Mouse (Mus musculus): ENCODE measurements around the gene Sh3bgrl2. TPM values are rescaled to one million over a fixed set of nuclear protein-coding genes. Genes with fewer than 3 reads are reported as not detected.

The Sh3bgrl2 gene
- total and polyA plus RNA-seq, 3 experiments: 2.6 to 10.1 (median 3.7) TPM

DNA sequence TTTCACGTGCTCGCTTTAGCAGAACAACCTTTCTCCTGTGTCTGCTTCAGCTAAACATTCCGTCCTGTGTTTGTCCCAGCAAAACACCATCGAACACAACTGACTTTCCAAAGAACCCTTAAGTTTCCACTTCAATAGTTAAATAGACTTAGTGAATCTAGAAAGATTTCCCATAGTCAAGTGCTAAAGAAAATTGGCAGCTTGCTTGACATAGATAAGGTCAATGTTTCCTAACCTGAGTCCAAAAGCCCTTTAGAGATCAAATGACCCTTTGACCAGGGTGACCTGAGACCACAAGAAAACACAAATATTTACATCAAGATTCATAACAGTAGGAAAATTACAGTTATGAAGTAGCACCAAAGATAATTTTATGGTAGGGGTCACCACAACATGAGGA is 11.2 kb upstream of the Sh3bgrl2 start:
- intact Hi-C loops (cut with DNase I): loop anchor here (5.0 kb wide), 1 partner anchor 45 kb away; no protein-coding TSS in a partner anchor
- no peak for DNase-seq
- Histone ChIP-seq H3K27me3 (ENCODE audit: control insufficient read depth, insufficient read depth, low read length) (no peaks in the 10 kb centered on the region), H3K36me3 (ENCODE audit: control insufficient read depth, insufficient read depth, low read length) (no peaks in the 10 kb centered on the region), H3K27ac (no peak overlapping the region), H3K9ac (ENCODE audit: low read depth, low read length) (no peak overlapping the region), H3K4me3 (no peak overlapping the region), H3K4me1 (ENCODE audit: control insufficient read depth, insufficient read depth, low read length) (peaks cover 3% of the 10 kb centered on the region), H3K79me2 (replicated peaks; ENCODE audit: control insufficient read depth, insufficient read depth, low read length) (no peaks in the 10 kb centered on the region)
- TF ChIP-seq POLR2A (IDR thresholded peaks at IDR 0.05; ENCODE audit: insufficient read depth, low read depth, low read length) (no peak), EP300 (IDR thresholded peaks at IDR 0.05; ENCODE audit: insufficient read depth, low read depth, low read length) (no peak), CTCF (IDR thresholded peaks at IDR 0.05) (no peak)
- WGBS: 92% methylated on average over 4 of the region's 4 CpGs

DNA sequence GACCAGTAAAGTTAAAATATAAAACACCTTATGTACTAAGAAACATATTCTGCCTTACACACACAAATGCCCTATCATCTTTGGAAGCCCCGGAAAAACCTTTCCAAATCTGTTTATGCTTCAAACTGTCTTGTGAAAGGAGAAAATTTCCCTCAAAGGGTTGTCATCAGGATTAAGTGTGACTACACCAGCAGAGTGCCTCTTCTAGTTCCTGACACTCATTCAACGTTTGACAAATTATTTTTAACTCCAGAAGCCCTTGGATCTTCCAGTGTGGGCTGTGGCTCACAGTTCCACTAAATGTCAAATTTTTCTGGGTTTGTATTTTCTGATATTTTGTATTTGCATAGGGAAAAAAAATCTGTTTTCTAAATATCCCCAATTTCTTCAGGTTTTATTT is 10.6 kb upstream of the Sh3bgrl2 start:
- WGBS: 28% methylated on average over 2 of the region's 2 CpGs
- Histone ChIP-seq H3K27me3 (ENCODE audit: control insufficient read depth, insufficient read depth, low read length) (no peaks in the 10 kb centered on the region), H3K9ac (ENCODE audit: low read depth, low read length) (no peak overlapping the region), H3K4me3 (no peak overlapping the region), H3K36me3 (ENCODE audit: control insufficient read depth, insufficient read depth, low read length) (no peaks in the 10 kb centered on the region), H3K27ac (no peak overlapping the region), H3K4me1 (ENCODE audit: control insufficient read depth, insufficient read depth, low read length) (peaks cover 3% of the 10 kb centered on the region), H3K79me2 (replicated peaks; ENCODE audit: control insufficient read depth, insufficient read depth, low read length) (no peaks in the 10 kb centered on the region)
- intact Hi-C loops (cut with DNase I): loop anchor here (5.0 kb wide), 1 partner anchor 45 kb away; no protein-coding TSS in a partner anchor
- no peak for TF ChIP-seq POLR2A (IDR thresholded peaks at IDR 0.05; ENCODE audit: insufficient read depth, low read depth, low read length)
- DNase-seq: no peak

DNA sequence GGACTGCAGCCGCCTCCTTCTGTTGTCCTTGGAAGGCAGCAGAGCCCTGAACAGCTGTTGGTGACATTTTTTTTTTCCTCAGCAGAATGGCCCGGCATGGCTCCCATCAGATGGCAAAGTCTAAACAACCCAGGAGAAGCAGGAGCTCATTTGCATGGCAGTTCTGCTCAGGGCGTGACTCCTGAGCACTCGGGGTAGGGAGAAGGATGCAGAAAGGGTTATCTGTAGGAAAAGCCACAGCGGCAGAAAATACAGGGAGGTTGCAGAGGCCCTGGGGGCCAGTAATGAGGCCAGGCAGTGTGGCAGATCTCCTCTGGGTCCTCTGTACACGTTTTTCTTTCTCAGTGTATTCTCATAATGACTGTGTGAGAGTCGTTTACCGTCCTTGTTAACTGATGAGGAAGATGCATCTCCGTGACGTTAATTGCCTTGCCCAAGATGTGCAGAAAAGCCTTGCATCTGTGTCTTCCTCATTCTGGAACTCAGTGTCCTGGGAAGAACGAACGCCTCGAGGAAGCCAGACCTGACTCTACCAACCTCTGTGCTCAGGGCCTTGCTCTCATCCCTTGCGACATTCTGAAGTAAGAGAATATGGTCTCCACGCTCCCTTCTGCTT is 10.1 kb upstream of the Sh3bgrl2 start:
- WGBS: 55% methylated on average over 15 of the region's 15 CpGs
- DNase-seq: no peak
- Histone ChIP-seq H3K27me3 (ENCODE audit: control insufficient read depth, insufficient read depth, low read length) (no peaks in the 10 kb centered on the region), H3K79me2 (replicated peaks; ENCODE audit: control insufficient read depth, insufficient read depth, low read length) (no peaks in the 10 kb centered on the region), H3K27ac (no peak overlapping the region), H3K9ac (ENCODE audit: low read depth, low read length) (no peak overlapping the region), H3K4me1 (ENCODE audit: control insufficient read depth, insufficient read depth, low read length) (peaks cover 3% of the 10 kb centered on the region), H3K4me3 (no peak overlapping the region), H3K36me3 (ENCODE audit: control insufficient read depth, insufficient read depth, low read length) (no peaks in the 10 kb centered on the region)
- TF ChIP-seq POLR2A (IDR thresholded peaks at IDR 0.05; ENCODE audit: insufficient read depth, low read depth, low read length): no peak
- TF ChIP-seq EP300 (IDR thresholded peaks at IDR 0.05; ENCODE audit: insufficient read depth, low read depth, low read length): no peak
- no peak for TF ChIP-seq CTCF (IDR thresholded peaks at IDR 0.05)
- intact Hi-C loops (cut with DNase I): loop anchor here (5.0 kb wide), 1 partner anchor 46 kb away; no protein-coding TSS in a partner anchor

DNA sequence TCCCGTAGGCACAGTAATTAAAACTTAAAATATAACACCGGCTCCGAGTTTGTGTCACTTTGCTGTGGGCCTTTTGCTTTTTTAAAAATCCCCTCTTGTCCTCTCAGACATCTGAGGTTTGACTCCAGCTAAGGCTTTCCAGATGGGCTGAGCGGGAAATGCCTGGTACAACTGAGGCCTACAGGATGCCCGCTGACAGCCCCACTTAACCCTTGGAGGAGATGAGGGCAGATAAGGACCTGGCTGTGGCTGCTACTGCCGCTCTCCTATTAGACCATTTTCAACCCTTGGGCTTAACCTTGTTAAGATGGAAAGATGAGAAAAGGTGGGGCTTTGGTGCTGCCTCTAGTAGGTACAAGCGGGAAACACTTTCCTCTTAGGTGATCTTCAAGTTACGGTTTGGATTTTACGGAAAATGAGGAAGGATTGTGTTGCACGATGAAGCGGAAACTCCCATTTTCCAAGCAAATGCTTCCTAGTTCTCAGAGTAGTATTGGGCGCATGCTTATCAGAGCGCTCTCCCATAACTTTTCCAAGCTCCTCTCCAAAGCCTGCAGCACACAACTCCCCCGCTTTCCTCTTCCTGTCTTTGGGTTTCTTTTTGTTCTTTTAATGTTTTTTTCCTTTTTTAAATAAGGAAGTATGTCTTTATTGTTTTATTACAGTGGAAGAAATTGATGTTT is 8.2 kb upstream of the Sh3bgrl2 start:
- Histone ChIP-seq H3K9ac (ENCODE audit: low read depth, low read length) (no peak overlapping the region), H3K79me2 (replicated peaks; ENCODE audit: control insufficient read depth, insufficient read depth, low read length) (no peaks in the 10 kb centered on the region), H3K36me3 (ENCODE audit: control insufficient read depth, insufficient read depth, low read length) (no peaks in the 10 kb centered on the region), H3K4me3 (no peak overlapping the region), H3K27me3 (ENCODE audit: control insufficient read depth, insufficient read depth, low read length) (no peaks in the 10 kb centered on the region), H3K27ac (peak overlapping the region; percentile 21; the same call in 1 of the 2 replicates), H3K4me1 (ENCODE audit: control insufficient read depth, insufficient read depth, low read length) (peaks cover 3% of the 10 kb centered on the region)
- DNase-seq: no peak
- TF ChIP-seq POLR2A (IDR thresholded peaks at IDR 0.05; ENCODE audit: insufficient read depth, low read depth, low read length) (no peak), EP300 (IDR thresholded peaks at IDR 0.05; ENCODE audit: insufficient read depth, low read depth, low read length) (no peak), CTCF (IDR thresholded peaks at IDR 0.05) (no peak)
- intact Hi-C loops (cut with DNase I): loop anchor here (5.0 kb wide), 1 partner anchor 48 kb away; no protein-coding TSS in a partner anchor
- WGBS: 58% methylated on average over 14 of the region's 14 CpGs

DNA sequence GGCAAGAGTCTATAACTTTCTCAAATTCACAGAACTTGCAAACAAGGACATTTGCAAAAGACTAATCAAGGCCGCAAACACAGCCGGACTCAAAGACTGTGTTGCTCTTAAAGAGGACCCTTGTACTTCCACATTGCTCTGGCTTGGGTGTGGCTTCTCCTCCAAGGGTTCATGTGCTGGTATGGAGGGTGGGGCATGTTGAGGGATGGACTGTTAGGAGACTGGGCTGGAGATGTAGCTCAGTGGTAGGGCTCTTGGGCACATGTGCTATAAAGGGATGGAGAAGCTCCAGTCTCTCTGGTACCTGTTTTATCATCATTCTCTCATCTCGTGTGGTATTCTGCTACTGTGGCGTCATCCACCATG is 7.7 kb upstream of the Sh3bgrl2 start:
- DNase-seq: no peak
- Histone ChIP-seq H3K4me1 (ENCODE audit: control insufficient read depth, insufficient read depth, low read length) (peaks cover 3% of the 10 kb centered on the region), H3K4me3 (no peak overlapping the region), H3K79me2 (replicated peaks; ENCODE audit: control insufficient read depth, insufficient read depth, low read length) (no peaks in the 10 kb centered on the region), H3K9ac (ENCODE audit: low read depth, low read length) (no peak overlapping the region), H3K27ac (peak overlapping the region; percentile 21; the same call in 1 of the 2 replicates), H3K27me3 (ENCODE audit: control insufficient read depth, insufficient read depth, low read length) (no peaks in the 10 kb centered on the region), H3K36me3 (ENCODE audit: control insufficient read depth, insufficient read depth, low read length) (no peaks in the 10 kb centered on the region)
- intact Hi-C loops (cut with DNase I): no loop called here
- no peak for TF ChIP-seq POLR2A (IDR thresholded peaks at IDR 0.05; ENCODE audit: insufficient read depth, low read depth, low read length)
- WGBS: 68% methylated on average over 4 of the region's 4 CpGs

DNA sequence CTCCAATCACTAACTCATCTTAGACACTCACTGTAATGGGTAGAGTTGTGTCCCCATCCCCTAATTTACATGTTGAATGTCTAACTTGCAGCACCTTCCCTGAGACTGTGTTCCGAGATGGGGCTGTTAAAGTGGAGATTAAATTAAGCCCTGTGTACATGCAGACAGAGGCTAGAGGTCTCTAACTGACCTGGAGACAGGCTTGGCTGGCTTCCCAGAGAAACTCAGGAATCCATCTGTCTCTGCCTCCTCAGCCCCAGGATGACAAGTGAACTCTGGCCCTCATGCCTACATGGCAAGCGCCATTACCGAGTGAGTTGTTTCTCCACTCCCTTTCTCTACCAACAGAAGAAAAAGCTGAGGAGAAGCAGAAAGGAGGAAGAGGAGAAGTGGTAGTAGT is 7.2 kb upstream of the Sh3bgrl2 start:
- H3K4me3 ChIP-seq: no peak overlapping the region
- intact Hi-C loops (cut with DNase I): no loop called here
- TF ChIP-seq POLR2A (IDR thresholded peaks at IDR 0.05; ENCODE audit: insufficient read depth, low read depth, low read length): no peak
- TF ChIP-seq EP300 (IDR thresholded peaks at IDR 0.05; ENCODE audit: insufficient read depth, low read depth, low read length): no peak
- no peak for TF ChIP-seq CTCF (IDR thresholded peaks at IDR 0.05)
- H3K36me3 ChIP-seq (ENCODE audit: control insufficient read depth, insufficient read depth, low read length): no peaks in the 10 kb centered on the region
- peaks cover 3% of the 10 kb centered on the region for H3K4me1 ChIP-seq (ENCODE audit: control insufficient read depth, insufficient read depth, low read length)
- 35% methylated on average over 3 of the region's 3 CpGs for WGBS
- DNase-seq: no peak
- H3K27ac ChIP-seq: no peak overlapping the region; the same call in 1 of the 2 replicates
- no peaks in the 10 kb centered on the region for H3K79me2 ChIP-seq (replicated peaks; ENCODE audit: control insufficient read depth, insufficient read depth, low read length)
- H3K9ac ChIP-seq (ENCODE audit: low read depth, low read length): no peak overlapping the region
- no peaks in the 10 kb centered on the region for H3K27me3 ChIP-seq (ENCODE audit: control insufficient read depth, insufficient read depth, low read length)

All from heart, adult 2 months (tissue).